Mouse (Mus musculus) hindbrain, embryonic 10.5 days (tissue): ENCODE data around the gene Ptgis. TPM values are rescaled to one million over a fixed set of nuclear protein-coding genes. Genes with fewer than 3 reads are reported as not detected.

Source experiments
- DNase-seq: peaks from one replicate; pipeline ENCODE4 v3.0.0-alpha.2; 2017; ENCODE audit warnings: low spot score
- H3K27ac ChIP-seq: fragments of 300-500 bp; sonication (generic); 2 replicates; pipeline ENCODE4 v1.5.1; 2016; ENCODE audit warnings: mild to moderate bottlenecking, moderate library complexity
- H3K27me3 ChIP-seq: fragments of 300-500 bp; sonication (generic); 2 replicates; pipeline ENCODE4 v1.6.1; 2016; ENCODE audit warnings: mild to moderate bottlenecking; ENCODE audit not compliant: poor library complexity, insufficient read depth, severe bottlenecking
- H3K36me3 ChIP-seq: fragments of 300-500 bp; sonication (generic); 2 replicates; pipeline ENCODE4 v1.6.1; 2016; ENCODE audit warnings: mild to moderate bottlenecking, moderate library complexity
- H3K4me1 ChIP-seq: fragments of 300-500 bp; sonication (generic); replicated peaks from 2 replicates; pipeline ENCODE4 v1.6.1; 2016; ENCODE audit warnings: mild to moderate bottlenecking
- H3K4me3 ChIP-seq: fragments of 300-500 bp; sonication (generic); 2 replicates; pipeline ENCODE4 v1.5.1; 2016; ENCODE audit warnings: mild to moderate bottlenecking, moderate library complexity
- H3K9me3 ChIP-seq: fragments of 300-500 bp; sonication (generic); 2 replicates; pipeline ENCODE4 v1.6.1; 2016; ENCODE audit warnings: mild to moderate bottlenecking, moderate library complexity
- WGBS: fragments of 180-500 bp; shearing (Covaris S2); methylation state at CpG from one replicate; pipeline ENCODE4 v1.1.7; 2016; 5-methylcytosine and 5-hydroxymethylcytosine counted together
- polyA plus RNA-seq: library from polyadenylated mRNA; unstranded; fragments of >200 nt; fragmentation: Nextera tagmentation; extraction: Ambion mirVana; gene quantifications from 2 replicates; pipeline ENCODE4 v1.2.1, GENCODE M21; 2016

The Ptgis gene
- polyA plus RNA-seq, 1 experiment from 2014 or later: 10.9 TPM

GRCm38 (mm10) chr2:167150880-167151279, 89.5 kb downstream of the Ptgis start:
- H3K4me1 ChIP-seq: peaks cover 12% of the 10 kb centered on the region
- H3K9me3 ChIP-seq: peaks cover 11% of the 10 kb centered on the region; the same call in 1 of the 2 replicates
- H3K36me3 ChIP-seq: no peaks in the 10 kb centered on the region
- H3K4me3 ChIP-seq: no peak overlapping the region
- no peak for DNase-seq
- 94% methylated on average over 6 of the region's 6 CpGs for WGBS
- no peaks in the 10 kb centered on the region for H3K27me3 ChIP-seq
- no peak overlapping the region for H3K27ac ChIP-seq

GRCm38 (mm10) chr2:167150135-167150534, 90.3 kb downstream of the Ptgis start:
- 90% methylated on average over 7 of the region's 7 CpGs for WGBS
- no peaks in the 10 kb centered on the region for H3K36me3 ChIP-seq
- H3K4me3 ChIP-seq: no peak overlapping the region
- no peak for DNase-seq
- H3K4me1 ChIP-seq: peaks cover 5% of the 10 kb centered on the region
- peaks cover 11% of the 10 kb centered on the region; the same call in 1 of the 2 replicates for H3K9me3 ChIP-seq
- H3K27me3 ChIP-seq: no peaks in the 10 kb centered on the region
- H3K27ac ChIP-seq: no peak overlapping the region

GRCm38 (mm10) chr2:167149035-167149434, 91.4 kb downstream of the Ptgis start:
- peaks cover 10% of the 10 kb centered on the region; the same call in 1 of the 2 replicates for H3K27me3 ChIP-seq
- H3K4me3 ChIP-seq: no peak overlapping the region
- DNase-seq: no peak
- 93% methylated on average over 6 of the region's 6 CpGs for WGBS
- H3K4me1 ChIP-seq: peaks cover 13% of the 10 kb centered on the region
- no peak overlapping the region for H3K27ac ChIP-seq
- H3K9me3 ChIP-seq: peaks cover 11% of the 10 kb centered on the region; the same call in 1 of the 2 replicates
- no peaks in the 10 kb centered on the region for H3K36me3 ChIP-seq

GRCm38 (mm10) chr2:167147708-167148107, 92.7 kb downstream of the Ptgis start:
- DNase-seq: no peak
- Histone ChIP-seq H3K4me3 (no peak overlapping the region), H3K36me3 (no peaks in the 10 kb centered on the region), H3K9me3 (peaks cover 11% of the 10 kb centered on the region; the same call in 1 of the 2 replicates), H3K27ac (no peak overlapping the region), H3K4me1 (peaks cover 16% of the 10 kb centered on the region), H3K27me3 (peaks cover 16% of the 10 kb centered on the region; the same call in 1 of the 2 replicates)
- WGBS: 86% methylated on average over 8 of the region's 8 CpGs

GRCm38 (mm10) chr2:167145904-167146303, 94.5 kb downstream of the Ptgis start:
- Histone ChIP-seq H3K4me3 (no peak overlapping the region), H3K4me1 (peaks cover 16% of the 10 kb centered on the region), H3K36me3 (no peaks in the 10 kb centered on the region), H3K9me3 (peaks cover 7% of the 10 kb centered on the region; the same call in 1 of the 2 replicates), H3K27ac (no peak overlapping the region), H3K27me3 (peaks cover 16% of the 10 kb centered on the region; the same call in 1 of the 2 replicates)
- WGBS: 79% methylated on average over 5 of the region's 5 CpGs
- no peak for DNase-seq

GRCm38 (mm10) chr2:167144439-167145307, 95.7 kb downstream of the Ptgis start:
- DNase-seq: no peak
- Histone ChIP-seq H3K27me3 (peaks cover 16% of the 10 kb centered on the region; the same call in 1 of the 2 replicates), H3K9me3 (no peaks in the 10 kb centered on the region), H3K36me3 (no peaks in the 10 kb centered on the region), H3K4me3 (no peak overlapping the region), H3K4me1 (peaks cover 20% of the 10 kb centered on the region), H3K27ac (no peak overlapping the region)
- WGBS: 10% methylated on average over 14 of the region's 14 CpGs

GRCm38 (mm10) chr2:167143914-167144313, 96.5 kb downstream of the Ptgis start:
- Histone ChIP-seq H3K27me3 (peaks cover 16% of the 10 kb centered on the region; the same call in 1 of the 2 replicates), H3K27ac (no peak overlapping the region), H3K4me3 (no peak overlapping the region), H3K4me1 (peaks cover 20% of the 10 kb centered on the region), H3K9me3 (no peaks in the 10 kb centered on the region), H3K36me3 (no peaks in the 10 kb centered on the region)
- no peak for DNase-seq
- WGBS: 87% methylated on average over 2 of the region's 2 CpGs

- Histone ChIP-seq H3K9me3 (no peaks in the 10 kb centered on the region), H3K36me3 (no peaks in the 10 kb centered on the region), H3K4me3 (no peak overlapping the region), H3K27me3 (peaks cover 16% of the 10 kb centered on the region; the same call in 1 of the 2 replicates), H3K4me1 (peaks cover 20% of the 10 kb centered on the region), H3K27ac (no peak overlapping the region)
- WGBS: 94% methylated on average over 3 of the region's 3 CpGs
- DNase-seq: no peak
Observed at GRCm38 (mm10) chr2:167142282-167142681, 98.1 kb downstream of the Ptgis start.

- Histone ChIP-seq H3K4me3 (no peak overlapping the region), H3K27me3 (peaks cover 16% of the 10 kb centered on the region; the same call in 1 of the 2 replicates), H3K4me1 (peaks cover 22% of the 10 kb centered on the region), H3K36me3 (no peaks in the 10 kb centered on the region), H3K9me3 (no peaks in the 10 kb centered on the region), H3K27ac (no peak overlapping the region)
- DNase-seq: no peak
- 89% methylated on average over 4 of the region's 4 CpGs for whole genome bisulfite sequencing
Observed at GRCm38 (mm10) chr2:167141810-167142209, 98.6 kb downstream of the Ptgis start.

Other genes starting within 250 kb of the Ptgis start
- 89.6 and 91.9 TPM in 2 replicates for gene Stau1, start 244.3 kb downstream of the Ptgis start, polyA plus RNA-seq
- gene Ddx27, start 225.4 kb downstream of the Ptgis start, polyA plus RNA-seq: 49.1 and 68.1 TPM in 2 replicates
- 6.5 and 7.5 TPM in 2 replicates for gene Znfx1, start 177.6 kb downstream of the Ptgis start, polyA plus RNA-seq
- gene Kcnb1, start 50.4 kb downstream of the Ptgis start, polyA plus RNA-seq: 0.56 and 0.89 TPM in 2 replicates
- gene B4galt5, start 108.6 kb upstream of the Ptgis start, polyA plus RNA-seq: 8.4 and 10.6 TPM in 2 replicates
- 21.7 and 26.7 TPM in 2 replicates for gene Slc9a8, start 181.1 kb upstream of the Ptgis start, polyA plus RNA-seq